Mouse (Mus musculus): ENCODE measurements around the gene Ptprb.

The Ptprb gene

DNA sequence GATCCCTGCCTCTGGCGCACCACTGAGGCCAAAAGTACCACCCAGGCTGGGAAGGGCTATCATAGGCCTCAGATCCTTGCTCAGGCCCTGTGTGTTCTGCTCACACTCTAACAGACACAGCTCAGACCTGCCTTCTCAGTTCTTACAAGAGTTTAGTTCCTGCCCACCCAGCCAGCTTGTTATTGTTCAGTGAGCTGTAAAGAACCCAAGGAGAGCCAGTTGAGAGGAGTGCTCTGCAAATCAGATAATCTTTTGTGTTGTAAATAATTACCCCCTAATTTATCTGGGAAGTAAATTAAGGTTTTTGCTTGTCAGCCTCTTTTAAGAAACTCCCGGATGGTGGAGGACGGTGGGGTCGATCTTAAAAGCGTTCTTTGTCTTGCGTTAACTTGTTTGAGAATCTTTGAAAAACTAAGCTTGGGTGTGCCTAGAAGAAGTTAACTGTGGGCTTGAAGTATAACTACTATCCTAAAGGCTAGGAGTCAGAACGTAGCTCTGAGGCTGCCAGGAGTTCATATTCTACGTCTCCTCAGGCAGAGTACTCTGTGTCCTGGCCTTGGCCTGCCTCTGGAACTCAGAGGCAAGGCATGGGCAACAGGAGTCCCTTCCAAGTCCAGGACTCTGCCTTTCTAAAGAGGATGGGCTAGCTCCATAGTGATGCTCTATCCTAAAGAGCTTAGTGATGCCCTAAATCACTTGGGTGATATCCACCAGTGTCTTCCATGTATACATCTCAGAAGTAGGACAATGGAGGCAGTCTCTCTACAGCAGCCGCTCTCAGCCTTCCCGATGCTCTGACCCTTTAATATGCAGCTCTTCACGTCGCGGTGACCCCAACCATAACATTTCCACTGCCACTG lies 107.7 kb downstream of the Ptprb start:
- DNase-seq = no peak

GRCm38 (mm10) chr10:116384401-116384800 lies 109.1 kb downstream of the Ptprb start:
- no peak for DNase-seq

DNA sequence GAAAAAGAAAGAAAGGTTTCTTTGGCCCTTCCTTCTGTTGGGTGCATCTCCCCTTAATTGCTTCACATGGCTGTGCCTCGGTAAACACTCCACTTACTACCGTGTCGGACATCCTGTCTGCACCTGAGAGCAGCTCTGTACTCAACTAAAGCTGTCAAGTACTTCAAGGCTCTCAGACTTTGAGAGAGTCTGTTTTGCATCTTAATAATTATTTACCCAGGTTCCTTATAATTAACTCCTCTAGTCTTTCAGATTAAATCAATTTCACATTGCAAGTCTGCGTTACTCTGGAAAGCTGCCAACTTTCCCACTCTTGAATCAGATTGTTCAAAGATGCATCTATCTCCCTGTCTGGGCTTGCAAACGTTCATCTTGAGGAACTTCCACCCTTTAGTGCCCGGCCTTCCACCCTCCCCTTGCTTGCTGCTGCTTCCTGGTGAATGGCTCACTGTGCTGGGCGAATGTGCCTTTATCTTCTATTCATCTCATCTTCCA lies 111.1 kb downstream of the Ptprb start:
- DNase-seq = peak in 1 of 2 experiments; percentile 32

GRCm38 (mm10) chr10:116388840-116389239 lies 113.5 kb downstream of the Ptprb start:
- DNase-seq = no peak

DNA sequence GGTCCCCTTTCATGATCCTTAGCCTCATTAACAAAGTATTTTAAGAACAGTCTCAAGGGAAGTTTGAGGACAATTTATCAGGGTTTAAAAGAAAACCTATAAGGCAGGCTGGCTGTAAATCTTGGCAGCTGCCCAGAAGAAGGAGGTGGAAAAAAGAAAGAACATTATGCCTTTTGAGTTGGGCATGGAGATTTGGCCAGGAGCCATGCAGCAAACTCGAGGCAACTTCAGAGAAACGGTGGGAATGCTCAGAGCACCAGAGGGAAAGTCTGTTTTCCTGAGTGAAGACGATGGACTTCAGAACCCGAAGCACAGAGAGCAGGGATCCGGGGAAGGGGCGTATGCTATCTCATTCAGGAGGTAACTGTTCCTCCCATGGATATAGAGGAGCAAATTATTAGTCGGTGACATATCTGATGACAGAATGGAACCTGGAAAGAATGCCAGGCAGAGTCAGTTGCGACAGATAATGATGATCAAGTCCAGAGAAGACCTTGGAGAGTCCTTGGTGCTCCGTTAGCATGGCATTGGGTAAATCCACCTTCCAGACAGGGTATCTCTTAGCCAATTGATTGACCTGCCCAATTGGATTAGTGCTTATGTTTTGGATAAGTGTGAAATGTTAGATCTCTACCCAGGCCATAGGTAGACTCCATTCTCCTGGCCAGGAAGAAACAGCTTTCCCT lies 118.6 kb downstream of the Ptprb start:
- DNase-seq = no peak

GRCm38 (mm10) chr10:116394585-116394984 lies 119.3 kb downstream of the Ptprb start:
- DNase-seq = no peak

- DNase-seq = no peak
Measured at GRCm38 (mm10) chr10:116396279-116396678, 121.0 kb downstream of the Ptprb start.

GRCm38 (mm10) chr10:116396966-116397365 lies 121.6 kb downstream of the Ptprb start:
- DNase-seq = no peak

DNA sequence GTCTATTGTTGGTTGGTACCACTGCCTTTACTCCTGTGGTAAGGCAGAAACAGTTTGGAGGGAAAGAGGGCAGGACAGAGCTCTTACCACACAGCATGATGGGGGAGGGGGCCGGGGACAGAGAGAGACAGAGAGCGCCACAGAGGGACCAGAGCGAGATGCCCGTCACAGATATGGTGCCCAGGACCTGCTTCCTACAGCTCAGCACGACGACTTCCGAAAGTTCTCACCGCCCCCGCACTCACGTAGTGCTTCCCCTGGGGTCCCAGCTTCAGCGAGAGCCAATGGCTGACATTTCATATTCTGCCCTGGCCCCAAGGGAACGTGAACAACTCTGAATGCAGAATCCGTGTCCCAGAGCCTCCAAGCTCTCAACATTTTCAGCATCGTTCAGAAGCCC lies 122.2 kb downstream of the Ptprb start:
- no peak for DNase-seq

DNA sequence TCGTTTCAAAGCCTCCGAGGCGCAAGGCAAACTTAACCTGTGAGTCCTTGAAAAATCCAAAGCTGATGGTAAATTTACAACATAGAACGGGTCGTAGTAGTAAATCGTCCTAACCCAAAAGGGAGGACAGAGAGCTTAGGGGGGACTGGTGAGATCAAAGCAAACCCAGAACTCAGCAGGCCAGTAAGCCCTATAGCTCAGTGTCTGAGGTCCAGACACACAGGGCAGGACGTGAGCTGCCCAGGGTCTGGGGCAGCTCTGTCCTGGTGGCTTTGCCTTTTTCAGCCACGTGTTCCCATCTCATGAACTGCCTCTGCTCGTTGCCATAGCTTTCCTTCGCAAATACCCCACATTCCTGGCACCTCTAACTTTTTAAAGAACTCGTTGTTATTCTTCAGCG lies 122.7 kb downstream of the Ptprb start:
- no peak for DNase-seq

GRCm38 (mm10) chr10:116402742-116403425 lies 127.6 kb downstream of the Ptprb start:
- DNase-seq = peak in 1 of 2 experiments; percentile 25

DNA sequence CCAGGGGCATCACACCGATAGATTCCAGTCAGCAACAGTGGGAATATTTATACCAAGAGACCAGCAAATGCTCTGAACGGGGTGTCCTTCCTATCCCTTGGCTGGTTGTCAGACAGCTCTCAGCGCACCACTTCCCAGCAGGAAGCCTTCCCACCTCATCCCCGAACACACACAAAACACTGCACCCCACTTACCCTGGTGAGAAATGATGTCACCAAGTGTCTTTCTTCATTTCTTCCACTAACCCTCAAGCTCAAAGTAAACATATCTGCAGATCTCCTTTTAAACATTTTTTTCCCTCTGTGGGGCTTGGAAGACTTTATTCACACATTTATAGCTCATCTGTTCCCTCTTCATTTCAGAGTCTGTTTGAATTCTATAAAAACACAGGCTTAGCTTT lies 128.4 kb downstream of the Ptprb start:
- DNase-seq = no peak

DNA sequence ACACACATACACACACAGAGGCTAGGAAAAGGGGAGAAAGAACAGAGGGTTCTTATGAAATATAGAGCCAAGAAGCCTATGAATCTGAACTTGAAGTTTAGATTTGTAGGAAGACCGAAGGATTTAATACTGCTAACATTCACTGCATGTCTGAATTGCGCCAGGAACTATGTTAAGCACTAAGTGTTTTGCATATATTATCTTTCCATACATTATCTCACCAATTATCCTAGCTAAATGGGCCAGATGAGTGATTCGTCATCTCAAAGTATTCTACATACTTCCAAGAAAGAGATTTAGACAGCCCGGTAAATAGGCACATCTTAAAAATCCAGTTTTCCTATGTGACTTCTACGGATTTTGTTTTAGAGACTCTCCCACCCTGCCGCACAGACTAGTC lies 129.7 kb downstream of the Ptprb start:
- no peak for DNase-seq

GRCm38 (mm10) chr10:116407684-116408359 lies 132.5 kb downstream of the Ptprb start:
- DNase-seq = no peak

DNA sequence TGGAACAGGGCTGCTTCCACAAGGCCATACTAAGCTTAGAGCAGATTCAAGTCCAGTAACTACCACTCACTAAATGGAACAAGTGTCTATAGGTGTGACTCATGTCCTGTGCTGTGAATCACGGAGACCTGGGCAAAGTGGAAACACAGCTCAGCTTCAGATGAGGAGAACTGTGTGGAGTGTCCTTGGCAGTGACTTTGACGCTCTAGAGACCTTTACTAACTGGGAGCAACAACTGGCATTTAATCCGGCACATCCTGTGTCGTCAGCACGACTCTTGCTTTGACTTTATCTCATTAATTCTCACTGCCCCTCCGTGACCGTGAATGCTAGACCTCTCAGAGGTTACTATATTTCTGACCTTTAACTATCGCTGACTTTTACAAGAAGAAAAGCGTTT lies 135.5 kb downstream of the Ptprb start:
- no peak for DNase-seq

- DNase-seq = no peak
Measured at GRCm38 (mm10) chr10:116416142-116416541, 140.8 kb downstream of the Ptprb start.

DNA sequence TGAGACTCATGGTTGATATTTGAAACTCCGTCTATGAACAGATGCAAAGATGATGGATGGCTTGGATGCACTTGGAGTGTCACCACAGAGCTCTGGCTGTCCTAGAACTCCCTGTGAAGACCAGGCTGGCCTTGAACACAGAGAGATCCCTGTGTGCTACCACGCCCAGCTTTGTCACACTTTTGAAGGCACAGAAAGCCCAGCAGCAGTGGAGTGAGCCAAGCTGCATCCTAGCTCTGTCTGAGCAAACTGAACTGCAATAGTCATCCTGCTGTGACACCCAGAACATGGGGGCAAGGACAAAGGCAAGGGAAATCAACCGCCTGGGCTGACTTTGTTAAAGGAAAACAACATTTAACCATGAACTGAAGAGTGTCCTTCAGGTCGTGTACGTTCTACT lies 141.4 kb downstream of the Ptprb start:
- no peak for DNase-seq

DNA sequence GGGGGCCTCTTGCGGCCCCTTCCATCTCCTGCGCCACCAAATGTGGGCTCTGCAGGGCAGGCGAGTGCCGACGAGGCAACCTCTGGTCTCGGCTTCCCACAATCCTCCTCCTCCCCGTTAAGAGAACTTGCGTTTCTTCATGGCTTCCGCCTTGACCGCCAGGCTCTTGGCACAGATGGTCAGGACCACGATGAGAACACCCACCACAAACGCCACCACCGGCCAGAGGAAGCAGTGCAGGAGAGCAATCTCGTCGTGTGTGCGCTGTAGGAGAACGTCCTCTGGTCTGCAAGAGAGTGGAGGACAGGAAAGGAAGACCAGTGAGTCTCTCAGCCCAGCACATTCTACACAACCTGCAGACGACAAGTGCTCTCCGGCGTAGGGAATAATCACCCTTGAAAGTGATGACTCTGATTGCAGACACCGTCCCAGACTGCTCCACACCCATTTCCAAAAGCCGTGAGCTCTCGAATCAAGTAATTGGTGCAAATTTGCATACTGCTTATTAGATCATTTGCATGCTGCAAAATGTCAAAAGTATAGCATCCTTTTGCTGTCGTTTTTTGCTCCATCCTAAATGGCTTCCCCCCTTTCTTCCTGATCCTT lies 142.9 kb downstream of the Ptprb start:
- DNase-seq = no peak

- DNase-seq = no peak
Measured at GRCm38 (mm10) chr10:116420976-116421375, 145.7 kb downstream of the Ptprb start.

- DNase-seq = no peak
Measured at GRCm38 (mm10) chr10:116422551-116422950, 147.2 kb downstream of the Ptprb start.

DNA sequence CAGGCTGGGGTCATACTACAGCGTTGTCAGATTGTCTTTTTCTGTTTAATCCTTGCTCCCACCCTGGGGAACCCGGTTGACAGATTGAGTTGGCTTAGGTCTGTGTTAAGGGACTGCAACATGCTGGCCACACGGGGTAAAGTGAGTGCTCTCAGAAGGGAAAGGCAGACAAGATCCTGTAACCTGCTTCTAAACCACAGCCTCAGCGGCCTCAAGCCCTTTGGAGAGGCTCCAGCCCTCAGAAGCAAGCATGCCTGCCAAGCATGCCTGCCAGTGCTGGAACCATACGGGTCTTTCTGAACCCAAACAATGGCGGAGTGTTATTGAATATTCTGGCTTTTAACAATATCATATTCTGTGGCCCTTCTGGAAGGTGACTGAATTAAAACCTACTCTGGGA lies 149.6 kb downstream of the Ptprb start:
- peak; percentile 37 to 44 for DNase-seq

DNA sequence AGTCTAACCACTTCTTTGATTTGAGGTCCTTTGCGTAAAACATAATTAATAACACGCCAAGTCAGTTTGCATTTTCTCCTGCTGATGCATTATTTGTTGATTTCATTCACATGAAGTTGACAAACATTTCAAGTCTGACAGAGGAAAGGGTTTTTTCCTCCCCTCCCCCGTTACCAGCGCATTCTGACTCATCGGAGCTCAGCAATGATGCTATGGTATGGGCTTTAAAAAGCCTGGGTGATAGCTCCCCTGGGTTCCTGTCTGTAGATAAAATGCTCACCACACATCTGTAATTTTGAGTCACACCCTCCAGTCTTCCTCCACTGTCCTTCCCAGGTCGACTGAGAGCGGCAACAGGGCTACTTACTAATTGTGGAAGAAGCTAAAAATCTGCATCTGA lies 150.9 kb downstream of the Ptprb start:
- no peak for DNase-seq

Measured in cerebellum, postnatal 36 days (tissue).